Mouse (Mus musculus) layer of hippocampus, adult 18-20 months (tissue): ENCODE measurements around the gene Tppp3. TPM values are rescaled to one million over a fixed set of nuclear protein-coding genes. Genes with fewer than 3 reads are reported as not detected.
A peak's percentile ranks its signal among the peaks of the same experiment; 100 is the strongest.

Experiments
- DNase-seq, 2 experiments: peaks; one replicate each; pipeline ENCODE4 v3.0.0; 2022; ENCODE audit warnings: low spot score in 2 of 2
- total RNA-seq, 2 experiments: library from RNA; stranded (reverse); gene quantifications; 2 replicates each; pipeline ENCODE4 v1.2.3; 2021

Tppp3 gene
- total RNA-seq, 2 experiments from 2014 or later, result 54.8 to 58.5 TPM

- no peak for DNase-seq
Measured at GRCm38 (mm10) chr8:105488082-105488481, 16.8 kb upstream of the Tppp3 start.

GRCm38 (mm10) chr8:105484392-105484791 is 13.1 kb upstream of the Tppp3 start:
- no peak for DNase-seq

- DNase-seq, result no peak
Measured at GRCm38 (mm10) chr8:105484030-105484368, 12.7 kb upstream of the Tppp3 start.

GRCm38 (mm10) chr8:105483212-105484029 is 12.1 kb upstream of the Tppp3 start:
- DNase-seq, result no peak

- DNase-seq, result no peak
Measured at GRCm38 (mm10) chr8:105482123-105482522, 10.8 kb upstream of the Tppp3 start.

GRCm38 (mm10) chr8:105481453-105481852 is 10.1 kb upstream of the Tppp3 start:
- no peak for DNase-seq

GRCm38 (mm10) chr8:105481013-105481412 is 9.7 kb upstream of the Tppp3 start:
- DNase-seq, result no peak

GRCm38 (mm10) chr8:105477792-105478191 is 6.5 kb upstream of the Tppp3 start:
- DNase-seq, result no peak

- no peak for DNase-seq
Measured at GRCm38 (mm10) chr8:105476628-105477413, 5.5 kb upstream of the Tppp3 start.

GRCm38 (mm10) chr8:105476161-105476560 is 4.8 kb upstream of the Tppp3 start:
- DNase-seq, result no peak

GRCm38 (mm10) chr8:105475742-105476141 is 4.4 kb upstream of the Tppp3 start:
- DNase-seq, result no peak

GRCm38 (mm10) chr8:105475254-105475653 is 3.9 kb upstream of the Tppp3 start:
- DNase-seq, result no peak

- no peak for DNase-seq
Measured at GRCm38 (mm10) chr8:105474680-105475079, 3.4 kb upstream of the Tppp3 start.

GRCm38 (mm10) chr8:105473816-105474606 is 2.7 kb upstream of the Tppp3 start:
- no peak for DNase-seq

- DNase-seq, result no peak
Measured at GRCm38 (mm10) chr8:105472983-105473382, 1.7 kb upstream of the Tppp3 start.

GRCm38 (mm10) chr8:105472414-105472932 is 1.1 kb upstream of the Tppp3 start:
- DNase-seq, result no peak

GRCm38 (mm10) chr8:105470681-105471313 is 529 bp downstream of the Tppp3 start:
- no peak for DNase-seq

GRCm38 (mm10) chr8:105470262-105470661 is 1.1 kb downstream of the Tppp3 start:
- DNase-seq, result no peak

- DNase-seq, result no peak
Measured at GRCm38 (mm10) chr8:105469816-105470215, 1.5 kb downstream of the Tppp3 start.

GRCm38 (mm10) chr8:105469041-105469695 is 2.2 kb downstream of the Tppp3 start:
- peak; percentile 49 to 70 for DNase-seq
